Mouse (Mus musculus) CH12F3 (cell line): Measurements from ENCODE around the gene Chtf18.

Experiments used
- in situ Hi-C: fragments of 300-500 bp; cut with MboI; formaldehyde crosslinking; loops from 2 replicates; pipeline ENCODE4 v1.14.3; 2020; ENCODE audit warnings: low sequenced_read_pairs

Chtf18 gene

GRCm38 (mm10) chr17:25735745-25736144 lies 8.5 kb upstream of the Chtf18 start, which contains the start of gene Mslnl:
Gene Mslnl (plus strand): TSS chr17:25736042.
- in situ Hi-C loops, result no loop called here

GRCm38 (mm10) chr17:25735246-25735645 lies 8.0 kb upstream of the Chtf18 start:
- in situ Hi-C loops, result no loop called here

DNA sequence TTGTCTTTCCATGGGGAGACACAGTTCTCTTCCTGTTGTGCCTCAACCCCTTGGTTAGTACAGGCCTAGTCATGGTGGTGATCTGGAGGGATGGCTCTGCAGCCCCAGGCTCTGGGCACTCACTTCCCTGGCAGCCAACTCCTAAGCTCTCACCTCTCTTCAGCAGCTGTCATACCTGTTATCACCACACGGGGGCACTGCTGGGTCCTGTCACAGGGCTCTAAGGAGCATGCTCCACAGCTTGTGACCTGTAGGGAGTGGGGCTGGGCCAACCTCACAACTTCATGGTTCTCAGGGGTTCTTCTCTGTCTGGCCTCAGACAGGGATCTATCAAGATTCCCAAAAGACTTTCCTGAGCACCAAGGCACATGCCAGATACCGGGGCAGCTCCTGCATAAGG lies 4.9 kb upstream of the Chtf18 start:
- in situ Hi-C loops, result no loop called here

DNA sequence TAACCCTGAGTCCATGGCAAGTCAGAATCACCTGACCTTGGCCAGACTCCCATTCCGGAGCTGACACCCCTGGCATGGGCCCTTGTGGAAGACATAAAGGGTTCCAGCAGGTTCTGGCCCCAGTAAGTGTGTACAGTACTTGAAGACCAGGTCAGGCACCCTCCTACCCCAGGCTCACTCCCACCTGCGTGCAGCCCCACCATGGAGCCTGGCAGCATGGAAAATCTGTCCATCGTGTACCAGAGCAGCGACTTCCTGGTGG lies 721 bp upstream of the Chtf18 start:
- in situ Hi-C loops, result no loop called here

- in situ Hi-C loops, result no loop called here
These were observed 2.0 kb downstream of the Chtf18 start for GRCm38 (mm10) chr17:25725264-25725663.

- in situ Hi-C loops, result no loop called here
These were observed 3.3 kb downstream of the Chtf18 start for GRCm38 (mm10) chr17:25723919-25724318.

GRCm38 (mm10) chr17:25723470-25723869 lies 3.7 kb downstream of the Chtf18 start:
- in situ Hi-C loops, result no loop called here

GRCm38 (mm10) chr17:25721476-25721875 lies 5.7 kb downstream of the Chtf18 start:
- in situ Hi-C loops, result no loop called here

GRCm38 (mm10) chr17:25717691-25718090 lies 9.5 kb downstream of the Chtf18 start:
- in situ Hi-C loops, result no loop called here

DNA sequence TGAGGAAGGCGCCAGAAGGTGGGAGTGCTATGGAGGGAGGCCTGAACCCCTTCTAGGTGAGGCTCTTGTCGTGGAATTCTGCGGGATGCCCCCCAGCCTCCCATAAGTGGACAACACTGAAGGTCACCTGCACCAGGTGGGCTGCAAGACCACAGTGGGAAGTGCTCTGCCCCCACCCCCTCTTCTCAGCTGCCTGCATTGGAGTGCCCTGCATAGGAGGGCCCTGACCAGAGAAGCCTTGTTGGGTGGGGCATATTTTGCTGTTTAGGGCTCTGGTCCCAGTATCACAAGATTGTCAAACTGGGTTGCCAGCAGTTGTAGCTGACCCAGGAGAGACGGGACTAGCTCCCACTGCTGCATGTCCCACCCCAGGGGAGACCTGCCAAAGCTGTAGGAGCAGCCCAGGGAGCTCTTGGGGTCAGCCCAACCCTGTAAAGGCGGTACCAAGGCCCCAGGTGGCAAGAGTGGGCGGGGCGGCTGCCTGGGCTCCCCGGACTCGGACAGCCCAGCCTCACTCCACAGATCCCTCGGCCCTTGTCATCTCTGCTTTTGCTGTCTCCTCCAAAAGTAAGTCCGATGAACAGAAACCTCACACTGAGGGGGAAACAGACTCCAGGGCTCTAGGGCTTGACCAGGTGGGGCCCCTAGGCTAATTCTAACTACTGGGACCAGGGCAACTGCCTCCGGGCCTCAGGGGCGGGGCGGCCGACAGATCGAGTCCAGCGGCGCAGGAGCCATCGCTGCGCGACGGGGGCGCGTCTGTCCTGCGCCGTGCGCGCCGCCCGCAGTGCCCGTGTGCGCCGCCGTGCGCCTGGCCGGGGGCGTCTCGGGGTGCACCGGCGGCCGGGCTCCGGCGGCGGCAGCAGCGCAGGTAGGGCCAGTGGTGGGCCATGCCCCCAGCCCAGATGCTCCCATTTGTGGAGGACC lies 10.2 kb downstream of the Chtf18 start, which contains the start of gene Gng13:
Gene Gng13 (plus strand): TSS at position 461 of the 927 bp plus-strand sequence.
- in situ Hi-C loops, result no loop called here

DNA sequence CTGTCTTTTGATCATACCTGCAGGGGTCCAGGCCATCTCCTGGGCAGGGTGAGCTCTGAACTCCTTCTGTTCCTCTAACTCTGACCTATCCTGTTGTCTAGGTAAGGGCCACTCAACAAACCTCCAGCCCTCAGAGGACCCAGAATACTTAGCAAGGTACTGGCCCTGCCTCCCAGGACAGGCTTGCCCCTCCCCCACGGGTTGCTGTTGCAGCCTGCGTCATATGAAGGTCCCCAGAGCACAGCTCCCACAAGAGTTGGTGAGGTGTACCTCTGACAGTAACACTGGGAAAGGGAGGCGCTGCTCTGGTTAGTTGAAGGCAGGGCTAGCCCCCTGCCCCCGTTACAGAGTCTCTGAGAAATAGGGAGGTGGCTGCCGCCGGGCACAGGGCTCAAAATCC lies 11.1 kb downstream of the Chtf18 start:
- in situ Hi-C loops, result no loop called here

DNA sequence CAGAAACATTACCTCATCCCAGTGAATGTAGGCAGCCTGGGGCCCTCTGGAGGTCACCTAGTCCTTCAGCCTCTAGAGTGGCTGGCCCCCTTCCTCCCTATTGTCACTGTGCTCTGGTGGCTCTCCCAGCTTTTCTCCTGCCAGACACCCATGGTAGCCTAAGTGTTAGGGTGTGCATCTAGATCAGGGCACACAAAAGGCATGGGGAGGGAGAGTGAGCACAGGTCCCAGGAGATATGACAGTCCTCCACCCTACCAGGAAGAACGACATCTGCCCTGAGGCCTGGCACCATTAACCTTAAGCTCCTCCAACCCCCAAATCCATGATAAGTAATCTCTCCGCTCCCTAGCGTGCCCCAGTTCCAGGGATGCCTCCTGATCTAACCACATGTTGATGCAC lies 11.6 kb downstream of the Chtf18 start:
- in situ Hi-C loops, result no loop called here

DNA sequence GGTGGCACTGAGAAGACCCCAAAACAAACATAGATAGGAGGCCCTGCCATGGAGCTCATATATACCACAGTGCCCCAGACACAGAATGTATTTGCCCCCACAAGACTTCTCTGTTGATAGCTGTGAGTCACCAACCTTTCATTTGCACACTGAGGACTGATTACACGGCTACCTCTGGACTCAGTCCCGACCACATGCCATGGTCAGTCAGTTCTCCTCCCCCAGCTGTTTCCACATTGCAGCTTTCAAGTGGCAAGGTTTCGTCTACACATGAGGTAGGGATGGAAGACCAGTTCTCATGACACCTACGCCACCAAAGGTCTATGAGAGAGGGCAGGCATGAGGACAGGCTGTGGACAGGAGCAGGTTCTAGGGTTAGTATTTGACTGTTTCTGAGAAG lies 16.1 kb downstream of the Chtf18 start:
- in situ Hi-C loops, result no loop called here

- in situ Hi-C loops, result no loop called here
These were observed 17.2 kb downstream of the Chtf18 start for GRCm38 (mm10) chr17:25709994-25710393.

DNA sequence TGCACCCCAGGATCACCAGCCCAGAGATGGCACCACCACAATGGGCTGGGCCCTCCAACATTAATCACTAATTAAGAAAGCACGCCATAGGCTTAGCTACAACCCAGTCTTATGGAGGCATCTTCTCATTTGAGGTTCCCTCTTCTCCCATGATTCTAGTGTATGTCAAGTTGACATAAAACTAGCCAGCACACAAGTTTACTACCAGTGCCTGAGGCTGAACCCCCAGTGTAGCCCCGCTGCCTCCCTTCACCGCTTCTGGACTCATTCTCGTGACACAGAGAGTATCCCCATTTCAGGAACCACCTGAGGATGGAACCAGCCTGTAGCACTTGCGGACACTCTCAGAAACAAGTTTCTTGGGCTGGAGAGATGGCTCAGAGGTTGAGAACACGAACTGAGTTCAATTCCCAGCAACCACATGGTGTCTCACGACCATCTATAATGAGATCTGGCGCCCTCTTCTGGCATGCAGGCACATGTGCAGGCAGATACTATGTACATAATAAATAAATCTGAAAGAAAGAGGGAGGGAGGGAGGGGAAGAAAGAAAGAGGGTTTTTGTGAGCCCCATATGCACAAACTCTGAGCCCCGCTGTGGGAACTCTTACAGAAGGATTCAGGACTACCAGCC lies 26.2 kb downstream of the Chtf18 start:
- in situ Hi-C loops, result no loop called here

DNA sequence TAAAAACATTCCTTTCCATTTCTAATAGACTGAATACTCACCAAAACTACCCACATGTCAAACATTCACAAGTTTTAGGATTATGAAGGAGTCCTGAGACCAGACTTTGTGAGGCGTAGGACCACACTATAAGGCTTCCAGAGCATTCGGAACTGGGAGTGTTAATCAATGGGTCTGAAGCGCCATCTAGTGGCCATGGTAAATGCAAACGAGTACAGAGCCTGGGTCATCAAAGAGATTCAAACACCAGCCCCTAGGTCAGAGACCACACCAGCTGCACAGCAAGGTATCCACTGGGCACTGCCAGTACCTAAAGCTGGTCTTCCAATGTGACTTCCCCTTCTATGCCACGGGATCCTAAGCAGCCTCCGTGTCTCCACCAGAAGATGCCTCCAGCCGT lies 28.8 kb downstream of the Chtf18 start:
- in situ Hi-C loops, result loop anchor here (10.0 kb wide), 1 partner anchor 224 kb away; no protein-coding TSS in a partner anchor

DNA sequence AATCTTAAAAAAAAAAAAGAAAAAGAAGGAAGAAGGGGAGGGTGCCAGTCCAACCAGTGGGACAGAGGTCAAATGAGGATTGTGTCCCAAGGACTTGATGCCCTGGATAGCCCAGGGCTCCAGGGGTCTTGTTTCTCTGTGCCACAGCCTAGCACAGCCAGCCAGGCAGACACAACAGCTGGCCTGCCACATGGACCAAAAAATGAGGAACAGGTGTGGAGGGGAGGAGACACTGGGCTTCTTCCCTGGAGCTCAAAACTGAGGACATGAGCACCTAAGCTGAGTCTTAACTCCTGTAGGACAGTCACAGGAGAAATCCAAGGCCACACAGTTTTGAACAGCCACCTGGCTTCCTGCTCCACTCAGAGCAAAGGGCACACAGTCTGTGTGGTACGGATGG lies 31.0 kb downstream of the Chtf18 start:
- in situ Hi-C loops, result loop anchor here (10.0 kb wide), 1 partner anchor 221 kb away; no protein-coding TSS in a partner anchor

DNA sequence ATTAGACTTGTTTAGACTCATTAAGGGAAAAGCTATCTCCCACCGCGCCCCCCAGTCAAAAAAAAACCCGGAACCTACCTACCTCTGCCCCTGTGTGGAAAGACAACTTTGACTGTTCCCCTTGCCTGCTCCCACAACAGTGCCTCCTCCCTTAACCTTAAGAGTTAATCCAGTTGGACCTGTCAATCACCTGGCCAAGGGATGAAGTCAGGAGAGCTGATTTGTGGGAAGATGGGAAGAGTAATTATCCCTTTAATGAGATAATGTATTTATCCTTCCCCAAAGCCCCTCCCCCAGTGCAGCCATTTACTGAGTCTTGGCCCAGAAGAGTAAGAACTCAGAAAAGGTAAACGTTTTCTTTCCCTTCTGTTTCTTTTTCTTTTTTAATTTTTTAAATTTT lies 38.3 kb downstream of the Chtf18 start:
- in situ Hi-C loops, result no loop called here

GRCm38 (mm10) chr17:25686323-25686722 lies 40.9 kb downstream of the Chtf18 start:
- in situ Hi-C loops, result no loop called here

DNA sequence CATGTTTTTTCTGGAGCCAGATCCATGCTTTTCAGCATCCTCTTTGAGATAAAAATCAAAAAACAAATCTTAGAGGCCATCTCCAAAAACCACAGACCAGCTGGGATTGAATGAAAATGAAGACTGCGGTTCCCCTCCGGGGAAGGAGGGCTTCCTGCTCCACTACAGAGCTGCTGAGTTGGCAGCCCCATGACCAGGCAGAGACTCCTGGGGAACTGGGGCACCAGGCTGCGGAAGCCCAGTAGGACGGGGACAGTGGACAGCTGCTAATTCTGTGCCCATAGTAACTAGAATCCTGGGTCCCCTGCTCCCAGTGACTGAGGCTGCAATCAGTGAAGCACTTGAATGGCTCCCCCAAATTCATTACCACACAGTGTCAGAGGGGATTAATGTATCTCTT lies 45.6 kb downstream of the Chtf18 start:
- in situ Hi-C loops, result no loop called here

DNA sequence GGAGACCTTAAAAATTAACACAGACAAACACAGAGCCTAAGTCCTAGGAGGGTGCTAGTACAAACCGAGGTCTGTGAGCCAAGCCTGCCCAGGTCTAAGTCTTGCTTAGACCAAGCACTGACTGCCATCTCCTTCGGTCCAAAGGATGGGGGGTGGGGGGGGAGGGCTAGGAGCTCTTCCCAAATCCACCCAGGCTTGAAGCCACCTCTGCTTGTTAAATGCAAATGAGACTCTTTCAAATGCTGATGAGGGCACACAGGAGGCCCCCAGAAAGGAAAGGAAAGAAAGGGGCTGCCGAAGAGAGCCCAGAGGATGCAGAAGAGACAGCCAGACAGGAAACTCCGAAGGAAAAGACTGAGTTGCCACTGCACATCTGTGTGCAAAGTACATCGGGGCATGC lies 47.4 kb downstream of the Chtf18 start:
- in situ Hi-C loops, result no loop called here

DNA sequence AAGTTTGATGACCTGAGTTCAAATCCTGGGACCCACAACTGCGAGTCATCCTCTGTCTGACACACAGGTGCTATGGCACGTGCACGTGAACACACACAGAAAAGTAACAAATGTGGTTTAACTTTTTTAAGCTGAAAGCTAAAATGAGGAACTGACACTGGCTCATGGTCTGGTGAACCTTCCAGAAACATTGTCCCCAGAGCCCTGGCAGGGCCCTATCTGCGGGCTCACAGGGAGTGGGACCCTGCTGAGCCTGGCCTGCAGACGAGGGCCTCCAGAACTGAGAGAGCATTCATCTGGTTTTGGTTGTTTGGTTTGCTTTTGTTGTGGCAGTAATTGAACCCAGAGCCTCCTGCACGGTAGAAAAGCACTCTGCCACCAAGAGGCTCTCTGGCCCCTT lies 49.2 kb downstream of the Chtf18 start:
- in situ Hi-C loops, result no loop called here
